Mouse (Mus musculus) right cerebral cortex, postnatal 4 days (tissue): ENCODE measurements around the gene Zbtb5.
A peak's percentile ranks its signal among the peaks of the same experiment; 100 is the strongest.
"Not testable (repeated sequence)": the region's sequence is repeated elsewhere in the genome, so short reads cannot be mapped to it uniquely, and the experiment has no call there.

Experiments used
- DNase-seq: peaks from one replicate; pipeline ENCODE4 v3.0.0-alpha.2; 2022

Zbtb5 gene

DNA sequence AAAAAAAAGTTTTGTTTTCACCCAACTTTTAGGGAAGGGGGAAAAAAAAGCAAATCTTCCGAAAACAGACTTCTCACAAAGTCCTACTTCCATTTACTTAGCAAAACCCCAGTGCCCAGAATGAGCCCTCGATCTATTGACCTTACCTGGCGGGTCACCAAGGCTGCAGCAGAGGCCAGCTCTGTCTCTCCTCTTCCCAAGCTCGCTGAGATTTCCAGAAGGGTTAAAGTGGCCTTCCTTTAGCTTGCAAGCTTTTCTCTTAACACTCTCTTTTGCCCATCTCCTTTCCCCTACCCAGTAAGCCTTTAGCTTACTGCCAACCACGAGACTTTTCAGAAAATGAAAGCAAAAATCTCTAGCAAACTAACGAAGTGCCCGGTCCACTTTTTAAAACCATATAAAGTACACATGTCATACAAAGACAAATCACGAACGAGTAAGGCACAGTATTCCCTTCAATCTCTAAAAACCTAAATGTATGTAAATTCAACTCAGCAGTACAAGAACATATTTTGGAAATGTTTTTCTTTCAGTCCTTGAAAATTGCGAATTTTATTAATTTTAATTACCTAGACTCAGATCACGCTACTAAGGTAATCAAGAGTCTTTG is 1.3 kb downstream of the Zbtb5 start:
- DNase-seq: no peak

GRCm38 (mm10) chr4:45005452-45005851 is 6.8 kb downstream of the Zbtb5 start:
- DNase-seq: no peak

- DNase-seq: no peak
Measured at GRCm38 (mm10) chr4:45000001-45000400, 12.2 kb downstream of the Zbtb5 start.

- no peak for DNase-seq
Measured at GRCm38 (mm10) chr4:44998071-44998470, 14.1 kb downstream of the Zbtb5 start.

GRCm38 (mm10) chr4:44994776-44995175 is 17.4 kb downstream of the Zbtb5 start:
- DNase-seq: no peak

DNA sequence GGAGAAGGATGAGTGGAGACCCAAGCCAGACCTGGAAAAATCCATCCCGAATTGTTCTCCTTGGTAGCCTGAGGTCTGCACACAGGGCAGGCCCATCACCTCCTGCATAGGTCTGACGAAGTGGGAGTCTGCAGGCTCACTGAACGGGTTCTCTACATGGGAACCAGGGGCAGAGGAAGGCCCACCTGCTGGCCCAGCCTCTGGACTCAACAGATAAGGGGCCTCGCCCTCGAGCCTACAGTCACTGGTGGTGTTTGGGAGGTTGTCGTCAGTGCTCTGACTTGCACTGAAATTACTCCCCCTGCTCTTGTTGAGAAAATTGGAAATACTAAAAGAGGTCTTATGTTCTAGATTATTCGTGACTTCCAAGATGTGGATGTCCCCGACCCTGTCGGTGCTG is 18.4 kb downstream of the Zbtb5 start:
- no peak for DNase-seq

GRCm38 (mm10) chr4:44993179-44993578 is 19.0 kb downstream of the Zbtb5 start:
- not testable (repeated sequence) for DNase-seq

- not testable (repeated sequence) for DNase-seq
Measured at GRCm38 (mm10) chr4:44992330-44992729, 19.9 kb downstream of the Zbtb5 start.

DNA sequence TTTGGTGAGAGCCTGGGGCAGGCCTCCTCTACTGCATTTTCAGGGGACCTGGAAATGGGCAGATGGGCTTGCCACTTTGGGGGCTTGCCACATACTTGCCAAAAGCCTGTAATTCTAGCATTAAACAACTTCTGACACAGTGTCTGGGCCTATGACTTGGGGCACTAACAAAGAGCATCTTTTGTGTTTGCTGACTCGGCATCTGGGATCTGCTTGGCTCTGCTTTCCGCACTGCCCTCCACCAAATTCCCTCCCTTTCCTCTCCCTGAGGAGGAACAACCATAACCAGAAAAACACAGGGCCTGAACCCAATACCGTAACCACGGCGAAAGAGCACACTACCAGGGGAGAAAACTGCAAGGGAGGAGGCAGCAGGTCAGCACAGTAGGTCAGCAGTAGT is 21.7 kb downstream of the Zbtb5 start:
- no peak for DNase-seq

DNA sequence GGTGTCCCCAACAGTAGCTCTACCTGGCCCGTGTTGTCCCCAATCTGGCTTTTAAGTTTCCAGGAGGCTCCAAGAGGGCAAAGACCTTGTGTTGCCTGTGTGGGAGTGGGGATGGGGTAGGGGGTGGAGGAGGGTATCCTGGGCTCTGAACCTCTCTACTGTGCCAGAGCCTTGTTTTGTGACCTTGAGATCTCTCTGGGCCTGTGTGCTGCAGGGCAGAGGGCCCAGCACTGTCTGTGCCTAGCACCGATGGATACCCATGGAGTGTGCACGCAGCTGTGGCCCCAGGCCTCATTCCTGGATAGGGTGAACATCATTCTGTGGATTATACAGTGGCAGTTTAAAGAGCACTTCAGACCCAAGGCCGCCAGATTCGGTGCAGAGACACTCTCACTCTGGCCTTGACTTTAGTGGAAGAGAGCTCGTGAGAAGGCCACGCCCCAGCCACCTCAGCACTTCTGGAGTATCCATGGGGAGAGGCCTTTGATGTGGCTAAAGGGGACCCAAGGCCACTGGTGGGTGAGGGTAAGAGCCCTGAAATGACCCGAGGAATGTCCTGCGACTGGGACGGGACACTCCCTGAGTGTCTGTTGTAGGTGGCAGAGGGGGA is 29.0 kb downstream of the Zbtb5 start:
- DNase-seq: no peak

- no peak for DNase-seq
Measured at GRCm38 (mm10) chr4:44982440-44983130, 29.6 kb downstream of the Zbtb5 start.

DNA sequence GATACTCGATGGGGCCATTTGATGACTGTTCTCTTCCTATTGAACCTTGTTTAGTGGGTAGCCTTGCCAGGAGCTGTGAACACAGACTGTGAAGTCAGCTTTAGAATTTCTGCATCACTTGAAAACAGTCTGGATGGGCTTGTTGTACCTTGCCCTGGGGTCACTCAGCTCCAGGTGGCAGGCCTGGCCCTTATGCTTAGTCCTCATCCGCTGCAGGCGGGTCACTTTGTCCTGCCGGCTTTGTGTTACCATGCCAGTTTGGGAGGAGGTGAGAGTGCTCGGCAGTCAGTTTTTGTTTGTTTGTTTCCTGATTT is 30.3 kb downstream of the Zbtb5 start:
- no peak for DNase-seq

DNA sequence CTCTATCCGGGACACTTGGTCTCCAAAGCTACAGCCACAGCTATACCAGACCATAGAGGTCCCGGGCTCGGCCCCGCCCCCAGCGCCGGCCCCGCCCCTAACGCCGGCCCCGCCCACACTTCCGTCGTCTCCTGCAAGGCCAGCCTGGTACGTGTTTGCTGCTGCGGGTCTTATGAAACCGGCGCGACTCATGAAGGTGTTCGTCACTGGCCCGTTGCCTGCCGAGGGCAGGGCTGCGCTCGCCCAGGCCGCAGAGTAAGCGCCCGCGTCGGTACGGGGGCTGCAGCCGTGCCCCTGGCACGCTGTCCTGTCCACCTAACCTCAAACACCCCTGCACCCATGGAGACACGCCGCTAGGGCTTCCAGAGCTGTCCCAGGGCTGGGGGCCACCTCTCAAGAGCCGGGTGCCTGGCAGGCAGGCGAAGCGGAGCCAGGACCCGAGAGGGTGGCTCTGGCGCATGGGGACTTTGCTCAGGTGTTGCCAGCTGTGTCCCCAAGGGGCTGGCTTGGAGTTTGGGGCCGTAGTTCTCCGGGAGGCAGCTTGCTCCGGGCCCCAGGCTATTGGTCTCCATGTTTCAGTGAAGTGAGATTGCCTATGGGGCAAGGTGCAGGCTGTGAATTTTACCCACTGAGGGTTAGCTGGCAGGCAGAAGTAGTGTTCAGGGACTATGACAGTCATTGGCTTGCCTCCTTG is 30.8 kb downstream of the Zbtb5 start, which contains the start of gene Grhpr:
Gene Grhpr (plus strand): TSS at position 116 of the 694 bp plus-strand sequence.
- peak; percentile 67 for DNase-seq

DNA sequence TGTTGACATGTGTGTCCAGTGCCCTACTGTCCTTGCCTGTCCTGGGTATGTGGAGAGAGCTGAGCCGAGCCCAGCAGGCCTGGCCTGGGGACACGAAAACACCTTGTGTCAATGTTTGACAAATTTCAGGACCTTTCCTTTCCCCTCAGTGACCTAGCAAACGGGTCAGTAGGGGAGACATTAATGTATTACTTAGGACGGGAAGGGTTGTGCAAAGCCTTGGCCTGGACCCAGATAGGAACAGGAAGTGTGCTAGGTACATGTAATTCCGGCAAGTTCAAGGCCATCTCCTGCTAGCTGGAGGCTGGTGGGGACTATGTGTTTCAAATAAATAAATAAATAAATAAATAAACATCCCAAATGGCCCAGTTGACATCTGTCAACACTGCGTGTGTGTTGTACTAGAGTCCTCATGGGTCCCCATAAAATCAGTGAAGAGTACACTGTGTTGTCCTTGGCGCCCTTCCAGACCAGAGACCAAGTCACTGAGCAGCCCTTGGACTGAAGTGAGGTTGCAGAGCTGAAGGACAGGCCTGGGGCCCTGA is 32.3 kb downstream of the Zbtb5 start:
- DNase-seq: no peak

DNA sequence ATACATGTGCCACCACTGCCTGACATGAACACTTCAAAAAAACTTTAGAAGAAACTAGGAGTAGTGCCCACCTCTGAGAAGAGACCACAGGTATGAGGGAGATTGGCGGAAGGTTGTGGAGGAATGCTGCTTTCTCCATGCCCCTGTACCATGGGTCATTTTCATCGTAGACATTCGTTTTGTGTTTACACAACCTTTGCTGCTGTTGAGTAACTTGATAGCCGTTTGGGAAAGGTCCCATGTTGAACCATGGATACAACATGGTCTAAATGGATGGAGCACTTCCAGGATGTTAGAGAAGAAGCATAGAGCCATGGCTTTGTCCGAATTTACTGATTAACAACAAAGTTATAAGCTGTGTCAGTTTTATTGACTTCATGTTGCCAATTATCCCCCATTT is 34.0 kb downstream of the Zbtb5 start:
- DNase-seq: no peak

DNA sequence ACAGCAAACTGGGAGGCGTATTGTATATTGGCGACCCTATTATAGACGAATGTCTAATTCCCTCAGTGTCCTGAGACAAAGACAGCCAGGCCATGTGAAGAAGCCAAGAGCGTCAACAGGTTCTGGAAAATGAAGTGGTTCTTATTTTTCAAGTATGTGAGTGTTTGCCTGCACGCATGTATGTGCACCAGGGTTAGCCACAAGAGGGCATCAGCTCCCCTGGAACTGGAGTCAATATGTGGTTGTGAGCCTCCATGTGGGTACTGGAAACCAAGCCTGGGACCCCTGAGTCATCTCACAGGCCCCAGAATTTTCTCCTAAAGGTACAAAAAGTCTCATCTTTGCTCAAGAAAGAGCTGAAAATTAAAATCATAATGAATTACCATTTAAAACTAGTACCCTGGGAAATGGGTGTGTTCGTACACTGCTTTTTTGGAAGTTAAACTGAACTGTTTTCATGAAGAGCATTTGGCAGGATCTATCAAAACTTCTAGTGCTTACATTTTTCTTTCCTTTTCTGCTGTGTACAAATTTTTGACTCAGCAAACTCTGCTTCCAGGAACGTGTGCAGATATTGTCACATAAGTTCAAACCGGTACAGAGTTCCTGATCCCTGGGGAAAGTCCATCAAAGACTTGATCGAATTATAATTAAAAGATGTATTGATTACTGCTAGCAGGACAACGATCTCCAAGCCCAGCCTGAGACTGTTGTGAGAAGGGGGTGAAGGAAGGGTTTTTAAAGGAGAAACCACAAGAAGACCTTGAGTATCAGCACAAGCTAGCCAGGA is 35.1 kb downstream of the Zbtb5 start:
- no peak for DNase-seq

DNA sequence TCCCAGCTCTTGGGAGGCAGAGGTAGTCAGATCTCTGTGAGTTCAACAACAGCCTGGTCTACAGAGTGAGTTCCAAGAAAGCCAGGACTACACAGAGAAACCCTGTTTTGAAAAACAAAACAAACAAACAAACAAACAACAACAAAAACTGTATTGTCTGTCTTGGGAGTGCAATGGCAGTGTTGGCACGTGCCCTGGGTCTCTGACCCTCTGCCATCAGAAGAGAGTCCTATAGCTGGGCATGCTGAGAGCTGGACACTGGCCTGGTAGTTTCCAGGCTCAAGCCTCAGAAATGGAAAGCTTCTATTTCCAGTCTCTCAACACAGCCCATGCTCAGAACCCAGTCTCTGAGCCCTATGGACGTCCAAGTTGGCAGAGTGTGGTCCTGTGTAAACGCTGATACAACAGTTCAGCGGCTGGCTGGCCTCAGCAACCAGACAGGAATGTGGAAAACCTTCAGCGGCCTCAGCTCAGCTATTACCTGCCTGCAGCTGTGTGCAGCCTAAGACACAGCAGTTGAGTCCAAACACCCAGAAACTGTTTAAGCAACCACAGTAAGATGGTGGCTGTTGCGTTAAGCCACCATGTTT is 36.1 kb downstream of the Zbtb5 start:
- DNase-seq: no peak

GRCm38 (mm10) chr4:44974331-44974730 is 37.9 kb downstream of the Zbtb5 start:
- no peak for DNase-seq

GRCm38 (mm10) chr4:44973871-44974270 is 38.3 kb downstream of the Zbtb5 start:
- DNase-seq: no peak

- DNase-seq: peak; percentile 78
Measured at GRCm38 (mm10) chr4:44973450-44973849, 38.8 kb downstream of the Zbtb5 start.

DNA sequence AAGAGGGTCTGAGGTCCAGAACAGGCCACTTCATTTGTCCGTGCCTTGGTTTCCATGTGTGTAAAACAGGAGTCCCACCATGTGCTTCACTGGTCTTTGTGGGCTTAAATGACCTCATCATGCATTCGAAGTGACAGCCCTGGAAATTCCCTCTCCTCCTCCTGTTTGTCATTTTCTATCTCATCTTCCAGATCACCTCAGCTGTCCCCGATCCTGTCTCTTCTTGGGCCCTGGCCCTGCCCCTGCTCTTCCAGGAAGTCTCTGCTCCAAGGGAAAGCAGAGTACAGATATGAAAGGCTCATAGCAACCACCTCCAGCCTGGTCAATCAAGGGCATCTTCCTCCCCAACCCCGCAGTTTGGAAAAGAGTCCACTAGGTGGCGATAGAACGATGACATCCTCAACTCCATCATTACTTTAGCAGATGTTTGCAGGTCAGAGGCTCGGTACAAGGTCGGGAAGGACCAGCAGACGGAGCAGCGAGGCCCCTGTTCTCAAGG is 41.6 kb downstream of the Zbtb5 start:
- DNase-seq: no peak

- DNase-seq: no peak
Measured at GRCm38 (mm10) chr4:44970056-44970455, 42.2 kb downstream of the Zbtb5 start.
